Mouse (Mus musculus) liver, postnatal 0 days (tissue): ENCODE data around the gene Scamp3.

ENCODE experiments used
- CTCF ChIP-seq: sonication (generic); IDR thresholded peaks from 2 replicates; pipeline ENCODE4 v1.5.1; 2016; ENCODE audit warnings: antibody characterized with exemption, low read depth
- EP300 ChIP-seq: IDR thresholded peaks from 2 replicates; pipeline ENCODE4 v1.6.1; 2016; ENCODE audit warnings: antibody characterized with exemption, low read depth, mild to moderate bottlenecking

DNA sequence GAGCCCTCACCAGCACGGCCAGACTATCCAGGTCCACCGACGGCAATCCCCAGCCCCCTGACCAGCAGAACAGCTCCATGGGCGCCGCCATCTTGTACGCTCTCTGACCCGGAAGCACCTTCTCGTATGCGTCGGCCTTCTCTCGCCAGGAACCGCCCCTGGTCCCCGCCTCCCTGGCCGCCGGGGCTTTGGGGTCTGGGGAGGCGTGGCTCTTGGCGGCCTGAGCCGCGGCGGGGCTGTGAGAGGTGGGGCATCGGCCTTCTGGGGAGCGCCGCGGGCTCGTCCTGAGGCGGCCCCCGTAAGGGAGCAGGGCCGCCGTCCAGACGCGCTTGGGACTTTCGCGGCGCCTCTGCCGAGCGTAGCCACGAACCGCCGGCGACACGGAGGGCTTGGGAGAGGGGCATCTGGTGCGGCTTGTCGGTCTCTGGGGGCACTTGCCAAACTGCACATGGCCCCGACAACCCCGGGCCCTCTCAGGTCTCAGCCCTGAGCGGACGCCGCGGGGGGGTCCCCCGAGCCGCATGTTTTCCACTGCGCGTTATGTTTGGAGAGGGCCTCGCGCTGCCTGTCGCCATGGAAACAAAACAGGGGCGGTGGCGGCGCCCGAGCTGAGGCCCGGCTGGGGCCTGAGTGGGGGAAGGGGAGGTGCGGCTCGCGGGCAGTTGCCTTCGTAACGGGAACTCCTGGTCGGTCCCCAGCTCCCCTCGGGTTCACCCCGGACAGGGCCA lies 36.7 kb downstream of the Scamp3 start:
- TF ChIP-seq CTCF (no peak), EP300 (no peak)
